Comparison of ENCODE assay signal across 23 mouse cellular contexts in the genomic region with DNA sequence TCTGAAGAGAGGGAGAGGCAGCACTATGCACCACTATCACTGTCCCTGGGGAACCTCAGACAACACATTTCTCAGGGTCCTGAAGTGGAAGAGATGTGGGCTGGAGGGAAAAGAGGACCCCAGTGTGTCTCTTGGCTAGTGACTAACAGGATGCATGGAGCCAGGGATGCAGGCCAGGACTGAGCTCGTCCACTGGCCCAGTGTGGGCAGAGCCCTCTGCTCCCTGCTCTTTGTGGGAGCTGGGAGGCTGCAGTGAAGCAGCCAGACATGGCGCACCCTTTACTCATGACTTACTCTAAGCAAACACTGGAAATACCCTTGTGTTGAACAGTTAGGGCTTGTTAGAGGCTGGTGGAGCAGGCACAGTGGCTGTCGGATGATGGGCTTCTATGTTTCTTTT. TPM values are rescaled to one million over a fixed set of nuclear protein-coding genes. Genes with fewer than 3 reads are reported as not detected.
A peak's percentile ranks its signal among the peaks of the same experiment; 100 is the strongest.
DNase-seq lines count a peak whose midpoint lies in the region; ATAC-seq and TF ChIP-seq lines count a peak whose summit lies in the region.
"Had no signal": no experiment of that assay in that cellular context is flagged by ENCODE, and none has a peak within 500 bp of the region (broad histone marks: within the 10 kb centered on the region; RNA-seq: fewer than 3 reads in every experiment).

No protein-coding gene starts in this region.

- no peak for DNase-seq in heart, embryonic 10.5 days (ENCODE audit: low spot score)
- no peak for DNase-seq in left cerebral cortex, adult 2 months (ENCODE audit: extremely low spot score in 1 of 2, low spot score in 2 of 2)
- no peak for DNase-seq in left cerebral cortex, adult 18-20 months (ENCODE audit: low spot score in 2 of 2)
- DNase-seq in Muller cell, postnatal 12 days (ENCODE audit: inconsistent ontology term) = peak; percentile 41
- DNase-seq: adrenal gland, postnatal 36 days; cerebellum, adult 11-12 months; cerebellum, postnatal 14 days; embryo, embryonic 11 days; gastrocnemius, postnatal 10 days; kidney, adult 2 months; kidney, postnatal 14 days; lung, postnatal 14 days; thymus, adult 2 months had no signal

- intact Hi-C loops in left cerebral cortex, adult 2 months (cut with DNase I) = no loop called here

- peaks cover 51% of the 10 kb centered on the region for H3K4me1 ChIP-seq in heart, embryonic 10.5 days
- H3K4me1 ChIP-seq in heart, embryonic 12.5 days (replicated peaks) = peaks cover 39% of the 10 kb centered on the region
- peaks cover 17% of the 10 kb centered on the region; the same call in 1 of the 2 replicates for H3K4me1 ChIP-seq in limb, embryonic 12.5 days (replicated peaks)
- H3K4me1 ChIP-seq in kidney, embryonic 15.5 days = peaks cover 8% of the 10 kb centered on the region
- H3K4me1 ChIP-seq: forebrain, embryonic 12.5 days; liver, embryonic 15.5 days had no signal

- no peak for ATAC-seq in heart, embryonic 12.5 days (ENCODE audit: insufficient number of reproducible peaks, low FRiP score)
- no peak for ATAC-seq in limb, embryonic 12.5 days (ENCODE audit: insufficient number of reproducible peaks, insufficient read depth, low FRiP score, low TSS enrichment, low read depth)
- ATAC-seq in granulocyte monocyte progenitor cell, adult 5-6 weeks (replicated peaks; ENCODE audit: poor library complexity, severe bottlenecking) = no peak
- no peak for ATAC-seq in kidney, embryonic 15.5 days (replicated peaks; ENCODE audit: low FRiP score)
- ATAC-seq: inflammation-experienced regulatory T-cells, adult 6 months had no signal

- H3K36me3 ChIP-seq in heart, embryonic 10.5 days = peaks cover 56% of the 10 kb centered on the region
- H3K36me3 ChIP-seq in heart, embryonic 12.5 days = peaks cover 56% of the 10 kb centered on the region
- peaks cover 44% of the 10 kb centered on the region for H3K36me3 ChIP-seq in limb, embryonic 12.5 days
- H3K36me3 ChIP-seq in kidney, embryonic 15.5 days = peaks cover 44% of the 10 kb centered on the region

- H3K4me2 ChIP-seq in heart, embryonic 12.5 days = no peak overlapping the region
- no peak overlapping the region for H3K4me2 ChIP-seq in limb, embryonic 12.5 days
- no peak overlapping the region for H3K4me2 ChIP-seq in kidney, embryonic 15.5 days
- H3K4me2 ChIP-seq: forebrain, embryonic 12.5 days; liver, embryonic 15.5 days had no signal

- H3K4me3 ChIP-seq in heart, embryonic 10.5 days = no peak overlapping the region
- no peak overlapping the region for H3K4me3 ChIP-seq in heart, embryonic 12.5 days
- no peak overlapping the region for H3K4me3 ChIP-seq in left cerebral cortex, adult 2 months
- H3K4me3 ChIP-seq in limb, embryonic 12.5 days (replicated peaks) = no peak overlapping the region
- H3K4me3 ChIP-seq in kidney, embryonic 15.5 days (replicated peaks) = no peak overlapping the region
- H3K4me3 ChIP-seq: forebrain, embryonic 12.5 days; liver, embryonic 15.5 days; megakaryocyte, embryonic 14.5 days; myocyte had no signal

- H3K9ac ChIP-seq in heart, embryonic 12.5 days = no peak overlapping the region
- H3K9ac ChIP-seq in limb, embryonic 12.5 days (replicated peaks) = no peak overlapping the region; the same call in 1 of the 2 replicates
- no peak overlapping the region for H3K9ac ChIP-seq in kidney, embryonic 15.5 days
- H3K9ac ChIP-seq: forebrain, embryonic 12.5 days; liver, embryonic 15.5 days had no signal

- no peaks in the 10 kb centered on the region for H3K27me3 ChIP-seq in heart, embryonic 10.5 days (ENCODE audit: insufficient read depth, poor library complexity, severe bottlenecking)
- no peaks in the 10 kb centered on the region for H3K27me3 ChIP-seq in heart, embryonic 12.5 days (replicated peaks)
- no peaks in the 10 kb centered on the region for H3K27me3 ChIP-seq in limb, embryonic 12.5 days
- H3K27me3 ChIP-seq in kidney, embryonic 15.5 days = no peaks in the 10 kb centered on the region
- H3K27me3 ChIP-seq: forebrain, embryonic 12.5 days; liver, embryonic 15.5 days; megakaryocyte, embryonic 14.5 days had no signal

- H3K27ac ChIP-seq in heart, embryonic 10.5 days = peak overlapping the region; percentile 64; the same call in 1 of the 2 replicates
- H3K27ac ChIP-seq in heart, embryonic 12.5 days (ENCODE audit: poor library complexity, severe bottlenecking) = no peak overlapping the region
- H3K27ac ChIP-seq in left cerebral cortex, adult 2 months = 0 out of 2 replicates have a peak overlapping the region, but pooled peaks have one; percentile 30
- 0 out of 2 replicates have a peak overlapping the region, but pooled peaks have one; percentile 56 for H3K27ac ChIP-seq in limb, embryonic 12.5 days
- H3K27ac ChIP-seq in kidney, embryonic 15.5 days = no peak overlapping the region
- H3K27ac ChIP-seq: forebrain, embryonic 12.5 days; liver, embryonic 15.5 days had no signal

- WGBS in heart, embryonic 10.5 days = 75% methylated on average over 3 of the region's 3 CpGs
- WGBS in heart, embryonic 12.5 days = 82% methylated on average over 3 of the region's 3 CpGs
- 82% methylated on average over 3 of the region's 3 CpGs for WGBS in limb, embryonic 12.5 days
- WGBS in kidney, embryonic 15.5 days = 85% methylated on average over 3 of the region's 3 CpGs

- H3K9me3 ChIP-seq in heart, embryonic 10.5 days = peaks cover 4% of the 10 kb centered on the region; the same call in 1 of the 2 replicates
- peaks cover 14% of the 10 kb centered on the region; the same call in 1 of the 2 replicates for H3K9me3 ChIP-seq in heart, embryonic 12.5 days (replicated peaks)
- H3K9me3 ChIP-seq in limb, embryonic 12.5 days = peaks cover 8% of the 10 kb centered on the region
- 0 out of 2 replicates have a peak, but pooled peaks cover 5% of the 10 kb centered on the region for H3K9me3 ChIP-seq in kidney, embryonic 15.5 days (replicated peaks)

- no peak for TF ChIP-seq CTCF in left cerebral cortex, adult 2 months (IDR thresholded peaks at IDR 0.05)

RNA-seq across cellular contexts. Expression of gene Ier5l, which starts 20.4 kb away (rescaled TPM):
- 1.00 and 2.2 TPM in 2 replicates for polyA plus RNA-seq in heart, embryonic 10.5 days (2016; fragmentation: Nextera tagmentation; extraction: Ambion mirVana)
- polyA plus RNA-seq in heart, embryonic 12.5 days (2016; fragmentation: Nextera tagmentation; extraction: Ambion mirVana) = 1.7 and 2.0 TPM in 2 replicates
- total RNA-seq in left cerebral cortex, adult 2 months (2021) = 10 to 100 TPM; 20.9 to 25.3 TPM
- total RNA-seq in left cerebral cortex, adult 18-20 months (2021) = 10 to 100 TPM; 30.3 to 30.4 TPM
- 3.6 and 4.5 TPM in 2 replicates for polyA plus RNA-seq in limb, embryonic 12.5 days (2016; fragmentation: Nextera tagmentation; extraction: Ambion mirVana)
- total RNA-seq in granulocyte monocyte progenitor cell, adult 5-6 weeks (2014; fragmentation: Nextera tagmentation) = not detected in 2 replicates
- 0.56 and 3.2 TPM in 2 replicates for total RNA-seq in granulocyte monocyte progenitor cell, adult 5-6 weeks (2017)
- 3.3 and 3.5 TPM in 2 replicates for polyA plus RNA-seq in kidney, embryonic 15.5 days (2015; fragmentation: Nextera tagmentation; extraction: Ambion mirVana)
- total RNA-seq: MEL had no signal
- polyA plus RNA-seq: inflammation-experienced regulatory T-cells, adult 6 months had no signal

RNA-seq across cellular contexts. Expression of gene Ptpa, which starts 37.7 kb away (rescaled TPM):
- 129 and 140 TPM in 2 replicates for polyA plus RNA-seq in heart, embryonic 10.5 days (2016; fragmentation: Nextera tagmentation; extraction: Ambion mirVana)
- 107 and 115 TPM in 2 replicates for polyA plus RNA-seq in heart, embryonic 12.5 days (2016; fragmentation: Nextera tagmentation; extraction: Ambion mirVana)
- 100 to 1,000 TPM; 177 to 178 TPM for total RNA-seq in left cerebral cortex, adult 2 months (2021)
- 100 to 1,000 TPM; 182 to 189 TPM for total RNA-seq in left cerebral cortex, adult 18-20 months (2021)
- 154 and 155 TPM in 2 replicates for polyA plus RNA-seq in limb, embryonic 12.5 days (2016; fragmentation: Nextera tagmentation; extraction: Ambion mirVana)
- 127 and 167 TPM in 2 replicates for total RNA-seq in granulocyte monocyte progenitor cell, adult 5-6 weeks (2014; fragmentation: Nextera tagmentation)
- 58.5 and 61.0 TPM in 2 replicates for total RNA-seq in granulocyte monocyte progenitor cell, adult 5-6 weeks (2017)
- polyA plus RNA-seq in kidney, embryonic 15.5 days (2015; fragmentation: Nextera tagmentation; extraction: Ambion mirVana) = 162 and 175 TPM in 2 replicates

RNA-seq across cellular contexts. Expression of gene Crat, which starts 38.0 kb away (rescaled TPM):
- 36.1 and 55.2 TPM in 2 replicates for polyA plus RNA-seq in heart, embryonic 10.5 days (2016; fragmentation: Nextera tagmentation; extraction: Ambion mirVana)
- 67.9 and 74.2 TPM in 2 replicates for polyA plus RNA-seq in heart, embryonic 12.5 days (2016; fragmentation: Nextera tagmentation; extraction: Ambion mirVana)
- 10 to 100 TPM; 56.5 to 58.2 TPM for total RNA-seq in left cerebral cortex, adult 2 months (2021)
- 10 to 100 TPM; 53.7 to 57.3 TPM for total RNA-seq in left cerebral cortex, adult 18-20 months (2021)
- 24.4 and 27.5 TPM in 2 replicates for polyA plus RNA-seq in limb, embryonic 12.5 days (2016; fragmentation: Nextera tagmentation; extraction: Ambion mirVana)
- 18.1 and 35.3 TPM in 2 replicates for total RNA-seq in granulocyte monocyte progenitor cell, adult 5-6 weeks (2014; fragmentation: Nextera tagmentation)
- 7.1 and 14.7 TPM in 2 replicates for total RNA-seq in granulocyte monocyte progenitor cell, adult 5-6 weeks (2017)
- 27.2 and 30.9 TPM in 2 replicates for polyA plus RNA-seq in kidney, embryonic 15.5 days (2015; fragmentation: Nextera tagmentation; extraction: Ambion mirVana)

Comparison
In these comparisons a context has a peak if more than half of its experiments do, and no peak if none do; other contexts are left out.
1. H3K27ac ChIP-seq: peak in heart, embryonic 10.5 days (single experiment), left cerebral cortex, adult 2 months (single experiment) and limb, embryonic 12.5 days (single experiment); none in heart, embryonic 12.5 days (single experiment) and kidney, embryonic 15.5 days (single experiment).